ENCODE assay signal across 7 mouse cellular contexts in the genomic region with DNA sequence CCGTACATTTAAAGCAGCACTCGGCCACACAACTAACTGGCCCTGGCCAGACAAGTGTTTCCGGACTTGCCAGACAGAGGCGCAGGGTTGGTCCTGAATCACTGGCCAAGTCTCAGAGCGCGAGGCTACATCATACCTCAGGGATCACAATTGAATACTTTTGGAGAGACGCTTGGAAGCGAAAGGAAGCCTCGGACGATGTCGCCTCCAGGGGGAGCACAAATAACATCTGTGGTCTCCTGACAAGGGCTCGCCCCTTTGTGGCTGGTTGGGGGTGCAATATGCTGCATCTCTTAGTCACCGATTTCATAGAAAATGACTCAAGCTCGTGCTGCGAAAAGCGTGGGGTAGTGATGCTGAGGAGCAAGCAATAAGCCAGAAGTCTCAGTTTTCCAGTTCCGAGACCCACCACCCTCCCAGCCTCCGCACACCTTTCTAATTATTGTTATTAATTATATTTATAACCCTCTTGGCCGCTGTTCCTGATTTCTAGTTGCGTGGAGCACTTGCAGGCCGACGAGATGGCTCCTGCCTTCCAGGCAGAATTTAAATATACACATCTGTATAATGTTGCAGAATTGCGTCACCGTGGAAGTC. TPM values are rescaled to one million over a fixed set of nuclear protein-coding genes. Genes with fewer than 3 reads are reported as not detected.
A peak's percentile ranks its signal among the peaks of the same experiment; 100 is the strongest.
DNase-seq lines count a peak whose midpoint lies in the region; ATAC-seq and TF ChIP-seq lines count a peak whose summit lies in the region.

No protein-coding gene starts in this region.

- H3K36me3 ChIP-seq in limb, embryonic 10.5 days, result 0 out of 2 replicates have a peak, but pooled peaks cover 15% of the 10 kb centered on the region
- H3K36me3 ChIP-seq in midbrain, embryonic 12.5 days, result no peaks in the 10 kb centered on the region
- H3K36me3 ChIP-seq in small intestine, adult 2 months (ENCODE audit: control insufficient read depth, insufficient read depth, low read length), result peaks cover 2% of the 10 kb centered on the region; the same call in 1 of the 2 replicates

- TF ChIP-seq POLR2A in small intestine, adult 2 months (IDR thresholded peaks at IDR 0.05; ENCODE audit: low read depth, low read length), result no peak

- no peaks in the 10 kb centered on the region for H3K9me3 ChIP-seq in limb, embryonic 10.5 days (replicated peaks)
- no peaks in the 10 kb centered on the region for H3K9me3 ChIP-seq in midbrain, embryonic 12.5 days

- ATAC-seq in midbrain, embryonic 12.5 days (ENCODE audit: low FRiP score, low read depth), result peak; percentile 42

- TF ChIP-seq CTCF in small intestine, adult 2 months (IDR thresholded peaks at IDR 0.05; ENCODE audit: extremely low read depth, insufficient read length, insufficient replicate concordance, low read depth, low read length), result peak; percentile 73

- H3K4me2 ChIP-seq in midbrain, embryonic 12.5 days (replicated peaks), result peak overlapping the region; percentile 88

- peak overlapping the region; percentile 88 for H3K9ac ChIP-seq in midbrain, embryonic 12.5 days (replicated peaks)

- H3K4me1 ChIP-seq in limb, embryonic 10.5 days, result peaks cover 48% of the 10 kb centered on the region
- H3K4me1 ChIP-seq in midbrain, embryonic 12.5 days, result peaks cover 25% of the 10 kb centered on the region
- peaks cover 6% of the 10 kb centered on the region; the same call in 1 of the 2 replicates for H3K4me1 ChIP-seq in small intestine, adult 2 months (ENCODE audit: control insufficient read depth, insufficient read depth, insufficient read length, low read length)

- under 1% methylated on average over 24 of the region's 24 CpGs for whole genome bisulfite sequencing in limb, embryonic 10.5 days
- WGBS in midbrain, embryonic 12.5 days, result under 1% methylated on average over 24 of the region's 24 CpGs
- WGBS in small intestine, adult 2 months, result 1% methylated on average over 24 of the region's 24 CpGs

- peak; percentile 91 for DNase-seq in adrenal gland, adult 8-10 months
- peak; percentile 80 for DNase-seq in embryo, embryonic 11.5 days (ENCODE audit: low read depth, low spot score)
- peak; percentile 99 for DNase-seq in heart, adult 11 months
- DNase-seq in kidney, adult 11 months, result peak; percentile 87
- peak; percentile 86 for DNase-seq in limb, embryonic 10.5 days (ENCODE audit: low spot score)

- H3K4me3 ChIP-seq in limb, embryonic 10.5 days, result peak overlapping the region; percentile 93
- H3K4me3 ChIP-seq in midbrain, embryonic 12.5 days, result peak overlapping the region; percentile 86
- H3K4me3 ChIP-seq in small intestine, adult 2 months (ENCODE audit: low read depth, low read length), result peak overlapping the region; percentile 90

- no peaks in the 10 kb centered on the region for H3K27me3 ChIP-seq in limb, embryonic 10.5 days (ENCODE audit: low read depth, poor library complexity, severe bottlenecking)
- peaks cover 11% of the 10 kb centered on the region; the same call in 1 of the 2 replicates for H3K27me3 ChIP-seq in midbrain, embryonic 12.5 days
- H3K27me3 ChIP-seq in small intestine, adult 2 months (ENCODE audit: control insufficient read depth, insufficient read depth, low read length), result no peaks in the 10 kb centered on the region

- peak overlapping the region; percentile 95 for H3K27ac ChIP-seq in limb, embryonic 10.5 days
- peak overlapping the region; percentile 83 for H3K27ac ChIP-seq in midbrain, embryonic 12.5 days (replicated peaks)
- H3K27ac ChIP-seq in small intestine, adult 2 months (ENCODE audit: insufficient read depth, low read depth, low read length), result peak overlapping the region; percentile 38

RNA-seq across cellular contexts. Expression of a gene that starts 0.5 kb away (rescaled TPM):
- 10 to 100 TPM; 61.2 to 96.2 (median 72.7) TPM for total RNA-seq in adrenal gland, adult 8-10 months (2022)
- polyA plus RNA-seq in limb, embryonic 10.5 days (2016; fragmentation: Nextera tagmentation; extraction: Ambion mirVana), result 10.5 and 13.3 TPM in 2 replicates
- 13.0 and 15.1 TPM in 2 replicates for polyA plus RNA-seq in midbrain, embryonic 12.5 days (2016; fragmentation: Nextera tagmentation; extraction: Ambion mirVana)
- 9.3 and 14.1 TPM in 2 replicates for polyA plus RNA-seq in small intestine, adult 2 months (2012; rRNA removed)

RNA-seq across cellular contexts. Expression of a gene that starts 14.7 kb away (rescaled TPM):
- total RNA-seq in adrenal gland, adult 8-10 months (2022), result not detected
- polyA plus RNA-seq in limb, embryonic 10.5 days (2016; fragmentation: Nextera tagmentation; extraction: Ambion mirVana), result not detected in 2 replicates
- 0.39 and 0.60 TPM in 2 replicates for polyA plus RNA-seq in midbrain, embryonic 12.5 days (2016; fragmentation: Nextera tagmentation; extraction: Ambion mirVana)
- polyA plus RNA-seq in small intestine, adult 2 months (2012; rRNA removed), result not detected in 2 replicates

RNA-seq across cellular contexts. Expression of a gene that starts 45.2 kb away (rescaled TPM):
- not detected for total RNA-seq in adrenal gland, adult 8-10 months (2022)
- not detected in 2 replicates for polyA plus RNA-seq in limb, embryonic 10.5 days (2016; fragmentation: Nextera tagmentation; extraction: Ambion mirVana)
- not detected in 2 replicates for polyA plus RNA-seq in midbrain, embryonic 12.5 days (2016; fragmentation: Nextera tagmentation; extraction: Ambion mirVana)
- not detected in 2 replicates for polyA plus RNA-seq in small intestine, adult 2 months (2012; rRNA removed)

Comparison
In these comparisons a context has a peak if more than half of its experiments do, and no peak if none do; other contexts are left out.
1. Peak in every context shown above with its lines: DNase-seq, ATAC-seq, H3K4me3 ChIP-seq and H3K27ac ChIP-seq.
2. H3K27ac ChIP-seq: peak in every context shown above with its lines; median percentile 95 in limb, embryonic 10.5 days; 83 in midbrain, embryonic 12.5 days; 38 in small intestine, adult 2 months.